Mouse (Mus musculus) stomach, postnatal 0 days (tissue): ENCODE results near the gene Icosl. TPM values are rescaled to one million over a fixed set of nuclear protein-coding genes. Genes with fewer than 3 reads are reported as not detected.

Source experiments
- ATAC-seq: fragments of 200-750 bp; cut with Nextera tagmentation; 2 replicates; pipeline ENCODE4 v1.8.0; 2017; ENCODE audit not compliant: low FRiP score, low TSS enrichment
- DNase-seq: peaks from one replicate; pipeline ENCODE4 v3.0.0-alpha.2; 2016; ENCODE audit warnings: low spot score
- H3K27ac ChIP-seq: fragments of 300-500 bp; sonication (generic); replicated peaks from 2 replicates; pipeline ENCODE4 v1.5.1; 2014; ENCODE audit warnings: mild to moderate bottlenecking, control low read depth
- H3K27me3 ChIP-seq: fragments of 300-500 bp; sonication (generic); 2 replicates; pipeline ENCODE4 v1.6.1; 2014; ENCODE audit warnings: low read length; ENCODE audit not compliant: control insufficient read depth, insufficient read depth
- H3K36me3 ChIP-seq: fragments of 300-500 bp; sonication (generic); 2 replicates; pipeline ENCODE4 v1.6.1; 2014; ENCODE audit warnings: low read length, mixed read lengths; ENCODE audit not compliant: control insufficient read depth, insufficient read depth
- H3K4me1 ChIP-seq: fragments of 300-500 bp; sonication (generic); replicated peaks from 2 replicates; pipeline ENCODE4 v1.6.1; 2014; ENCODE audit warnings: antibody characterized with exemption; ENCODE audit not compliant: control insufficient read depth, insufficient read depth
- H3K4me2 ChIP-seq: fragments of 300-500 bp; sonication (generic); replicated peaks from 2 replicates; pipeline ENCODE4 v1.6.1; 2014; ENCODE audit warnings: low read depth, mild to moderate bottlenecking, control low read depth, moderate library complexity
- H3K4me3 ChIP-seq: fragments of 300-500 bp; sonication (generic); 2 replicates; pipeline ENCODE4 v1.5.1; 2014; ENCODE audit warnings: low read depth, low read length, control low read depth
- H3K9ac ChIP-seq: fragments of 300-500 bp; sonication (generic); 2 replicates; pipeline ENCODE4 v1.6.1; 2014; ENCODE audit warnings: mild to moderate bottlenecking, low read length, control low read depth, mixed read lengths
- H3K9me3 ChIP-seq: fragments of 300-500 bp; sonication (generic); 2 replicates; pipeline ENCODE4 v1.6.1; 2016; ENCODE audit warnings: low read length; ENCODE audit not compliant: control insufficient read depth
- CTCF ChIP-seq: IDR thresholded peaks from 2 replicates; pipeline ENCODE4 v1.5.1; 2016; ENCODE audit warnings: antibody characterized with exemption, low read depth, mild to moderate bottlenecking, moderate library complexity
- EP300 ChIP-seq: optimal IDR thresholded peaks from 2 replicates; pipeline ENCODE3; 2016; ENCODE audit warnings: antibody characterized with exemption
- WGBS: fragments of 180-500 bp; shearing (Covaris S2); extraction: QIAGEN DNeasy Blood & Tissue Kit; methylation state at CpG from one replicate; pipeline ENCODE4 v1.1.7; 2014; 5-methylcytosine and 5-hydroxymethylcytosine counted together
- polyA plus RNA-seq: library from polyadenylated mRNA; unstranded; fragments of >200 nt; fragmentation: Nextera tagmentation; extraction: Ambion mirVana; gene quantifications from 2 replicates; pipeline ENCODE4 v1.2.1, GENCODE M21; 2015

Gene Icosl
- polyA plus RNA-seq, 1 experiment from 2014 or later = 4.8 TPM

DNA sequence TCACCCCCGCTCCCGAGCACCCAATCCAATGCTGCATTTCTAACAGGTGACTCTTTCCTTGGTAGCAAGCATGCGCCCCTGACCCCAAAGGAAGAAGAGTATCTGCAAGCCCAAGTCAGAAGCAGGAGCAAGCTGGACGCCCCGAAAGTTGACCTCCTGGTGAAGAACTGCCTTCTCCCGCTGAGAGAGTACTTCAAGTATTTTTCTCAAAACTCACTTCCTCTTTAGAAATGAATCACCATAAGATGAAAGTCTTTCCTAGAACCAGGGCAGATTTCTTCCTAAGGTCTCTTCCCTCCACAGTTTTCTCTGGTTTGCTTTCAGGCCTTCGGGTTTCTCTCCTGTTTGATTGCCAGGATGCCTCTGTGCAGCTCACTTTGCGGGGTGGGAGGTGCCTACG lies 6.0 kb upstream of the Icosl start:
- Histone ChIP-seq H3K9ac (no peak overlapping the region), H3K36me3 (no peaks in the 10 kb centered on the region), H3K27me3 (no peaks in the 10 kb centered on the region), H3K4me1 (no peaks in the 10 kb centered on the region), H3K4me3 (no peak overlapping the region), H3K4me2 (no peak overlapping the region), H3K27ac (no peak overlapping the region), H3K9me3 (no peaks in the 10 kb centered on the region)
- DNase-seq (no peak), ATAC-seq (no peak)
- WGBS = 82% methylated on average over 9 of the region's 9 CpGs
- TF ChIP-seq EP300 = no peak
- TF ChIP-seq CTCF = no peak

DNA sequence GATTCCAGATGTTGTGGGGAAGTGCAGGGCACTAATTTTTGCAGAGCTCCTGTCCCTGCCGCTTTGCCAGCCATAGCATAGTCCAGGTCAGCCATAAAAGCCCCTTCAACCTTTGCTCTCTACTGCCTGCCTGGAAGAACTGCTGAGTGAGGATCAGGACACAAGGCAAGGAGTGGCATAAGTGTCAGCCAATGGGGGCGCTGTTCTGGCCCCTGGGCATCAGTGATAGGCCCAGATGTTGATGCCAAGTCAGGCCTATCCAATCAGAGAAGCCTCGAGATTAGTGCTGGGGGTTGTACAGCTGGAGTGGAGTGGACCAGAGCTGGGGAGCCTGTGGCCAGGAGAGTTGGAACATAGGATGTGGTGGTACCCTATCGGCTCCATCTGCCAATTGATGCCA lies 1.9 kb upstream of the Icosl start:
- H3K27ac ChIP-seq = no peak overlapping the region
- DNase-seq = peak; percentile 29
- H3K4me3 ChIP-seq = no peak overlapping the region
- no peaks in the 10 kb centered on the region for H3K9me3 ChIP-seq
- no peaks in the 10 kb centered on the region for H3K27me3 ChIP-seq
- ATAC-seq = no peak
- no peaks in the 10 kb centered on the region for H3K36me3 ChIP-seq
- H3K4me2 ChIP-seq = no peak overlapping the region
- no peak overlapping the region for H3K9ac ChIP-seq
- WGBS = 41% methylated on average over 4 of the region's 4 CpGs
- TF ChIP-seq CTCF (0 out of 2 replicates have a peak, but pooled peaks have one; percentile 8), EP300 (no peak)
- H3K4me1 ChIP-seq = peaks cover 4% of the 10 kb centered on the region

DNA sequence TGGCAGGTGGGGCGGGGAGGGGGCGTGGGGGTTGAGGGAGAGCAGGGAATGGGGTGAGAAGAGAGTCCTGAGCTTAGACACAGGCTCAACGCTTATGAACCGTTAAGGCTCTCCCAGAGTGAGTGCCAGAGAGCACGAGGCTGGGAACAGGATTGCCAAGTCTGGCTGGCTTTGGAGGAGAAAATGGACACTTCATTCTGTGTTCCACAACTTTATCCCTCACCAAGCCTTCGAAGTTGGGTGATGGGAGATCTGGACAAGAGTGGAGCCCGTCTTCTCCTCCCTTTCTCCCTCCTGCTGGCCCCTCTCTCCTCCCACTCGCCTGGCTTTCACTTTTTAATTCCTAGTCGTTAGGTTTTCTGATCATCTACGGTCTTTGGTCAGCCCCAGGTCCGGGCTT lies 561 bp upstream of the Icosl start:
- peak overlapping the region; percentile 94 for H3K4me2 ChIP-seq
- no peaks in the 10 kb centered on the region for H3K27me3 ChIP-seq
- no peak overlapping the region for H3K27ac ChIP-seq
- H3K4me1 ChIP-seq = peaks cover 4% of the 10 kb centered on the region
- no peaks in the 10 kb centered on the region for H3K9me3 ChIP-seq
- ATAC-seq = no peak
- H3K36me3 ChIP-seq = no peaks in the 10 kb centered on the region
- H3K4me3 ChIP-seq = peak overlapping the region; percentile 70
- no peak for DNase-seq
- 14% methylated on average over 11 of the region's 11 CpGs for WGBS
- peak overlapping the region; percentile 71; the same call in 1 of the 2 replicates for H3K9ac ChIP-seq
- TF ChIP-seq EP300 = no peak
- no peak for TF ChIP-seq CTCF

DNA sequence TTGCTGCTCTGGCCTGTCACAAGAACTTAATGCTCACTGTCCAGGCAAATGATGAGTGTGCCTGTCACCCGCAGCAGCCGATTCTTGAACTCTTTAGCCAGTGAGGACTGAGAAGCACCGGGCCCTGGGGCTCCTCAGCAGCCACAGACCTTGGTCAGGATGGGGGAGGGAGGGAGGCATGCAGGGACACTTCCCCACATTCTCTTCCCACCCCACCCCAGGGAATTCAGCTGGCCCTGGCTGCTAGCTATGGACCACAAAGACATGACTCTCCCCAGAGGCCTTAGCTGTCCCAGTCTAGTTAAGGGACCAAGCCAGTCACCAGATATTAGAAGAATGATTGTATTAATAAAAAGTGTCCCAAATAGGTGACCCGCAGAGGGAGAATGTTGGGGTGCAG lies 5.0 kb downstream of the Icosl start:
- no peak overlapping the region for H3K4me2 ChIP-seq
- TF ChIP-seq CTCF (no peak), EP300 (no peak)
- no peaks in the 10 kb centered on the region for H3K27me3 ChIP-seq
- ATAC-seq (no peak), DNase-seq (no peak)
- 70% methylated on average over 4 of the region's 4 CpGs for WGBS
- H3K27ac ChIP-seq = no peak overlapping the region
- peaks cover 4% of the 10 kb centered on the region for H3K4me1 ChIP-seq
- H3K9me3 ChIP-seq = no peaks in the 10 kb centered on the region
- H3K36me3 ChIP-seq = 0 out of 2 replicates have a peak, but pooled peaks cover 3% of the 10 kb centered on the region
- H3K4me3 ChIP-seq = no peak overlapping the region
- no peak overlapping the region for H3K9ac ChIP-seq

DNA sequence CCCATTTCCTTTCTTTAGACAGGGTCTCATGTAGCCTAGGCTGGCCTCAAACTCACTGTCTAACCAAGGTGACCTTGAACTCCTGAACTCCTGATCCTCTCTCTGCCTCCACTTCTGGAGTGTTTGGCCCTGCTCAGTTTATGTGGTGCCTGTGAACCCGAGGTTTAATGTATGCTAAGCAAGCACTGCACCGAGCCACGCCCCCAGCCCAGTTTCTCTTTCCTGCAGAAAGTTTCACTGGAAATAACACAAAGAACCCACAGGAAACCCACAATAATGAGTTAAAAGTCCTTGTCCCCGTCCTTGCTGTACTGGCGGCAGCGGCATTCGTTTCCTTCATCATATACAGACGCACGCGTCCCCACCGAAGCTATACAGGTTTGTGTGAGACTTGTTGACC lies 5.9 kb downstream of the Icosl start:
- TF ChIP-seq CTCF (no peak), EP300 (no peak)
- Histone ChIP-seq H3K4me3 (no peak overlapping the region), H3K4me2 (no peak overlapping the region), H3K27me3 (no peaks in the 10 kb centered on the region), H3K27ac (no peak overlapping the region), H3K9me3 (no peaks in the 10 kb centered on the region), H3K36me3 (0 out of 2 replicates have a peak, but pooled peaks cover 3% of the 10 kb centered on the region), H3K9ac (no peak overlapping the region), H3K4me1 (peaks cover under 1% of the 10 kb centered on the region)
- 73% methylated on average over 11 of the region's 11 CpGs for WGBS
- ATAC-seq (no peak), DNase-seq (no peak)

DNA sequence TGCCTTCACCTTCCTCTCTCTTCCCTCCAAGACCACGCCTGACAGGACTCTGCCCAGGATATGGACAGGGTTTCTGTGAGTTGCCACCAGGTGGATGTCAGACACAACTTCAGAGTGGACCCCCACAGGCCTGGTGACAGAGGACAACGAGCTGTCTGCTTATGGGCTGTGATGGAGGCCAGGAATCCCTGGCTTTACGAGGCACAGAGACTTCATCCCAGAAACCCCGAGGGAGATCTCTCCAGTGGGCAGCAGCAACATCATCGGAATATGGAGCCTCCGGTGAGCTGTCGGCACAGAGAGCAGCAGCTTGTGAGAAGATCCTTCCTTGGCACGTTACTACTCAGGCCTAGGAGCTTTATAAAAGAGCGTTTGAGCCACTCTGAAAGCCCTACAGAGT lies 8.8 kb downstream of the Icosl start:
- Histone ChIP-seq H3K9me3 (no peaks in the 10 kb centered on the region), H3K27ac (0 out of 2 replicates have a peak overlapping the region, but pooled peaks have one; percentile 9), H3K4me3 (no peak overlapping the region), H3K4me1 (no peaks in the 10 kb centered on the region), H3K36me3 (0 out of 2 replicates have a peak, but pooled peaks cover 3% of the 10 kb centered on the region), H3K27me3 (no peaks in the 10 kb centered on the region), H3K9ac (no peak overlapping the region), H3K4me2 (no peak overlapping the region)
- no peak for DNase-seq
- no peak for ATAC-seq
- TF ChIP-seq CTCF = no peak
- no peak for TF ChIP-seq EP300
- WGBS = 78% methylated on average over 9 of the region's 9 CpGs
